Comparison of ENCODE assay signal across 14 mouse cellular contexts in the genomic region with DNA sequence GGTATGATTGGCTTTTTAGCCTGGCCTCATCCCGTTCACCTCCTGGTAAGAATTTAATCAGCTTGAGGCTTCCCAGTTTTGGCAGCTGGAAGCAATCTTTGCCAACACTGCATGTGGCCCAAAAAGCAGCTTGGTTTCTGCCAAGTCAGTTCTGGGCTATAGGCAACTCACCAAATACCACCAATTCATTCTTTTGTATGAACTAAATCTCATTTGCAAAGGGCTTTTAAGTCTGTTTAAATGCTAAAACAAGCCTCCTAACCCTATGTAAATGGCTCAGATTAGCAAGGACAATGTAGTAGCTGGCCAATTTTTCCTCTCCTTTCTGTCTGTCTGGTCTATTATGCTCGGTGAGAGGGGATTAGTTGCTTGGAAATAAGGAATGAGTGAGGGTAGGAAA.
DNase-seq lines count a peak whose midpoint lies in the region; ATAC-seq lines count a peak whose summit lies in the region.
"Had no signal": no experiment of that assay in that cellular context is flagged by ENCODE, and none has a peak within 500 bp of the region (broad histone marks: within the 10 kb centered on the region; RNA-seq: fewer than 3 reads in every experiment).

No protein-coding gene starts in this region.

- peak; percentile 55 to 64 for DNase-seq in cerebellum, postnatal 14 days
- no peak for DNase-seq in cerebellum, adult 18-20 months
- DNase-seq in ES-CJ7 (ENCODE audit: low read depth, low spot score), result peak; percentile 76
- DNase-seq in embryonic facial prominence, embryonic 14.5 days (ENCODE audit: low spot score), result peak; percentile 45
- DNase-seq in mesoderm, embryonic 11.5 days (ENCODE audit: low read depth, low spot score), result peak; percentile 4
- no peak for DNase-seq in heart, postnatal 10 days
- no peak for DNase-seq in heart, adult 11 months
- DNase-seq in adrenal gland, postnatal 36 days, result no peak

- no peaks in the 10 kb centered on the region for H3K27me3 ChIP-seq in embryonic facial prominence, embryonic 14.5 days (replicated peaks; ENCODE audit: control insufficient read depth, insufficient read depth, low read length)
- H3K27me3 ChIP-seq: embryonic facial prominence, embryonic 15.5 days; neural tube, embryonic 12.5 days had no signal

- 26% methylated on average over 2 of the region's 2 CpGs for WGBS in embryonic facial prominence, embryonic 14.5 days

- H3K4me1 ChIP-seq in embryonic facial prominence, embryonic 14.5 days (ENCODE audit: control insufficient read depth, insufficient read depth, low read length), result no peaks in the 10 kb centered on the region
- H3K4me1 ChIP-seq: neural tube, embryonic 12.5 days had no signal

- H3K4me3 ChIP-seq in embryonic facial prominence, embryonic 14.5 days (ENCODE audit: low read depth, low read length), result no peak overlapping the region
- H3K4me3 ChIP-seq: embryonic facial prominence, embryonic 15.5 days; layer of hippocampus, adult 2 months; neural tube, embryonic 12.5 days had no signal

- ATAC-seq in embryonic facial prominence, embryonic 14.5 days (ENCODE audit: low read depth), result no peak
- ATAC-seq: intestine, postnatal 0 days had no signal

- H3K9ac ChIP-seq in embryonic facial prominence, embryonic 14.5 days (ENCODE audit: low read depth, low read length), result no peak overlapping the region
- H3K9ac ChIP-seq: embryonic facial prominence, embryonic 15.5 days; liver, embryonic 14.5 days; neural tube, embryonic 12.5 days had no signal

- H3K27ac ChIP-seq in embryonic facial prominence, embryonic 14.5 days (replicated peaks; ENCODE audit: low read depth, low read length), result no peak overlapping the region
- H3K27ac ChIP-seq: embryonic facial prominence, embryonic 15.5 days; layer of hippocampus, adult 2 months; liver, embryonic 14.5 days; macrophage; neural tube, embryonic 12.5 days had no signal

- H3K9me3 ChIP-seq in embryonic facial prominence, embryonic 14.5 days (ENCODE audit: control insufficient read depth, low read length), result no peaks in the 10 kb centered on the region
- H3K9me3 ChIP-seq: embryonic facial prominence, embryonic 15.5 days; neural tube, embryonic 12.5 days had no signal

- no peaks in the 10 kb centered on the region for H3K36me3 ChIP-seq in embryonic facial prominence, embryonic 14.5 days (ENCODE audit: control insufficient read depth, insufficient read depth, low read length)
- H3K36me3 ChIP-seq: embryonic facial prominence, embryonic 15.5 days; neural tube, embryonic 12.5 days had no signal

- H3K4me2 ChIP-seq in embryonic facial prominence, embryonic 14.5 days (ENCODE audit: low read depth, low read length), result no peak overlapping the region
- H3K4me2 ChIP-seq: embryonic facial prominence, embryonic 15.5 days; neural tube, embryonic 12.5 days had no signal

- intact Hi-C loops in heart, postnatal 10 days (cut with DNase I), result no loop called here

Comparison
In these comparisons a context has a peak if more than half of its experiments do, and no peak if none do; other contexts are left out.
1. DNase-seq: peak in cerebellum, postnatal 14 days (2 of 2), ES-CJ7 (single experiment), embryonic facial prominence, embryonic 14.5 days (single experiment) and mesoderm, embryonic 11.5 days (single experiment); none in cerebellum, adult 18-20 months (0 of 2), heart, postnatal 10 days (0 of 2), heart, adult 11 months (single experiment) and adrenal gland, postnatal 36 days (0 of 2).